Mouse (Mus musculus): ENCODE measurements around the gene Slain2.
"Not testable (repeated sequence)": the region's sequence is repeated elsewhere in the genome, so short reads cannot be mapped to it uniquely, and the experiment has no call there.

The Slain2 gene

DNA sequence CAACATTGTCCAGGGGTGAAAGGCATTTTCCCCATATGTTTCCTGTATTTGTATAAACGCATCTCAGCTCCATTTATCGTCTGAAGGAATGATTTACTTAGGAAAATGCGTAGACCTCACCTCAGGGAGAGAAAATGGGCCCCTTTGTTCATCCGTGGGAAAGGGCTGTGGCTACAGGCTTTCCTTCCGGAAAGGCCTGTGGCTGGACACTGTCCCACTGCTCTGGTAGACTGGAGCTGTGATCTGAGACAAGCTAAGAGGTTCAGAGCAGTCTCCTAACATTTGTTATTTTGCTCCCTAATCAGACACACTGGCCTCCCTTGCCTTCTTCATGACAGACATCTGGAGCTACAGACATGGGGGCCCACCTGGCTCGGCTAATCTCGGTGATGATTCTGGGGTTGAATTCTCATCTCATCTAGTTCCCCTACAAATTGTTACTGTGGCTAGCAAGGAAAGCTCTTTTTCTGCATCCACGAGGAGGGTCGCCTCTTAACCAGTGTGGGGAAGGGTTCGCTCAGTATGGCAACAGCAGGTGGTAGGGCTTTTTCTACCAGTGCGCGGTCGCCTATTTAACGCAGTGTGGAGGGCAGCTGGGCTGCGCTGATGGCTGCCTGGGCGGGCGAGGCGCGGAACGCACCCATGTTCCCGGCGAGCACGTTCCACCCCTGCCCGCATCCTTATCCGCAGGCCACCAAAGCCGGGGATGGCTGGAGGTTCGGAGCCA is 98.9 kb downstream of the Slain2 start:
- not testable (repeated sequence) for DNase-seq (ENCODE audit: low spot score)

DNA sequence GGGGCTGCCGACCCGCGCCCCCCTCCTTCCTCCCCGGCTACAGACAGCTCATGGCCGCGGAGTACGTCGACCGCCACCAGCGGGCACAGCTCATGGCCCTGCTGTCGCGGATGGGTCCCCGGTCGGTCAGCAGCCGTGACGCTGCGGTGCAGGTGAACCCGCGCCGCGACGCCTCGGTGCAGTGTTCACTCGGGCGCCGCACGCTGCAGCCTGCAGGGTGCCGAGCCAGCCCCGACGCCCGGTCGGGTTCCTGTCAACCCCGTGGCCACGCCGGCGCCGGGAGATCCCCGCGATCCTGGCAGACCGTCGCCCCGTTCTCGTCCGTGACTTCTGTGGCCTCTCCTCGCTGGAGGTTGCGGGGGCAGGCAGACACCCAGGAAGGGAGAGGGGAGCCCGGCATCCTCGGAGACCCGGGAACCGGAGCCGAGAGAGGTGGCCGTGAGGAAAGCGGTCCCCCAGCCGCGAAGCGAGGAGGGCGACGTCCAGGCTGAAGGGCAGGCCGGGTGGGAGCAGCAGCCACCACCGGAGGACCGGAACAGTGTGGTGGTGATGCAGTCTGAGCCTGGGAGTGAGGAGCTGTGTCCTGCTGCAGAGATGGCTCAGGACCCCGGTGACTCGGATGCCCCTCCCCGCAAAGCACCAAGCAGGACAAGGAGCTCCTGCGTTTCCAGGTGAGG is 99.6 kb downstream of the Slain2 start:
- not testable (repeated sequence) for DNase-seq (ENCODE audit: low spot score)

DNA sequence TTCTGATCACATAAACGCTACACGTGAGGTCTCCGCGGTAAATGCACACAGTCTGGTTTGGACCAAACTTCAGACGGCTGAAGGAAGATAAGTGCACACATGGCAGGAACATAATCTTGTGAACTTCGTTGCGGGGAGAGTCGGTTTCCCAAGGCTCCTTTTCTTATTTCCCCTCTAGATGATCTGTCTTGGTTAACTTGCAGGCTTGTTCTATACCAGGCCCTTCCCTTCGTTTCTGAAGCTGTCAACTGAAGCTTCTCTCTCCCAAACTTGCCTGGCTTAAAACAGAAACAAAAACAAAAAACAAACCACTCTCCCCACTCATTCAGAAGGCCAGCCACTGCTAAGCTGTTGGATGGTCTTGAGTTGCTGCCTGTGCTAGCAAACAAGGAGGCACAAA is 100.6 kb downstream of the Slain2 start:
- no peak for DNase-seq (ENCODE audit: low spot score)

DNA sequence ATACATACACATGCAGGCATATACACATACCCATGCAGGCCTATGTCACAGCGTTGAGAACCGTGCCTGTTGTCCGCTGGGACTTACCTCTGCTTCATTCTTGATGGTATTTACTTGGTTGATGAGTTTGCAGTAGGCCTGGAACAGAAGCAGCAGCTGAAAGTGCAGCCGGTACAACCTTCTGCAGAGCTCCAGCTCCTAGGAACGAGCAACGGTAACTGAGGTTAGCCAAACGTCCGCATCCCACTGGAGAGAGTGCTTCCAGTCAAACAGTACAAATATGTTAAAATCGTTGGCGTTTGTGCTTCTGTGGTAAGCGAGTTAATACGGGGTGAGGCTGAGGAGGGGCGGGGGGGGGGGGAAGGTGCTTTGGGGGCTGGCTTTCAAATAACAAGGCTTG is 109.7 kb downstream of the Slain2 start:
- DNase-seq (ENCODE audit: low spot score) = no peak
